Mouse (Mus musculus) ES-E14 (cell line): ENCODE results near the gene Ptpre.

ENCODE experiments used
- HCFC1 ChIP-seq: IDR thresholded peaks from 2 replicates; pipeline ENCODE4 v1.6.1; 2012; ENCODE audit warnings: low read length, inconsistent platforms, borderline replicate concordance; ENCODE audit not compliant: insufficient read depth
- MAFK ChIP-seq: IDR thresholded peaks from 2 replicates; pipeline ENCODE4 v1.6.1; 2014; ENCODE audit warnings: mild to moderate bottlenecking, low read depth, low read length, inconsistent platforms; ENCODE audit not compliant: insufficient read depth

DNA sequence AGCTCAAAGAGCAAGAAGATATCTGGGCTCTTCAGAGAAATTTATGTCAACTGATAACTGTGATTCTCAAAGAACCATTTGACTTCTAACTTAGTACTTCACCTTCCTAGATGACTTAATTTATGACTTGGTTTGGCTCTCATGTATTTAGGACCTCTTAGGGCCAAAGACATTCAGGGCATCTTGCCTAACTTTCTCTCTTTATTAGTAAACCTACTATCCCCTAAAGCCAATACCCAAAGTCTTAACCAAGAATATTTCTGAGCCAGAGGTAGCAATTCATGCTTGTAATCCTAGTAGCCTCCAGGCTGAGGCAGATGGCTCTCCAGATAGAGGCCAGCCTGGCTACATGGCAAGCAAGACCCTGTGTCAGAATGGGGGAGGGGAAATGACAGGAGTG is 123.0 kb downstream of the Ptpre start:
- no peak for TF ChIP-seq MAFK
- no peak for TF ChIP-seq HCFC1
